23 mouse cellular contexts compared by ENCODE assay signal in genomic region chr1:40413039-40413438, GRCm38 (mm10). TPM values are rescaled to one million over a fixed set of nuclear protein-coding genes. Genes with fewer than 3 reads are reported as not detected.
"Had no signal": no experiment of that assay in that cellular context is flagged by ENCODE, and none has a peak within 500 bp of the region (broad histone marks: within the 10 kb centered on the region; RNA-seq: fewer than 3 reads in every experiment).

No protein-coding gene starts in this region.

- H3K4me3 ChIP-seq: liver, embryonic 15.5 days; lung, embryonic 15.5 days; midbrain, embryonic 10.5 days; midbrain, embryonic 12.5 days; myocyte; neural tube, embryonic 13.5 days; neural tube, embryonic 15.5 days had no signal

- H3K27ac ChIP-seq: liver, embryonic 15.5 days; lung, embryonic 15.5 days; macrophage; midbrain, embryonic 10.5 days; midbrain, embryonic 12.5 days; neural tube, embryonic 13.5 days; neural tube, embryonic 15.5 days had no signal

- H3K36me3 ChIP-seq: liver, embryonic 15.5 days; lung, embryonic 15.5 days; midbrain, embryonic 10.5 days; midbrain, embryonic 12.5 days; neural tube, embryonic 13.5 days; neural tube, embryonic 15.5 days had no signal

- H3K27me3 ChIP-seq: liver, embryonic 15.5 days; lung, embryonic 15.5 days; midbrain, embryonic 12.5 days; neural tube, embryonic 13.5 days; neural tube, embryonic 15.5 days had no signal

- H3K9me3 ChIP-seq: liver, embryonic 15.5 days; lung, embryonic 15.5 days; midbrain, embryonic 10.5 days; midbrain, embryonic 12.5 days; neural tube, embryonic 13.5 days had no signal

- H3K4me1 ChIP-seq: lung, embryonic 15.5 days; midbrain, embryonic 10.5 days; midbrain, embryonic 12.5 days; neural tube, embryonic 13.5 days; neural tube, embryonic 15.5 days had no signal

- DNase-seq: liver, postnatal 0 days; lung, adult 2 months; lung, postnatal 14 days; lung, postnatal 36 days; midbrain, embryonic 14.5 days; retina, postnatal 1 day; right cerebral cortex, adult 18-20 months; right cerebral cortex, postnatal 14 days; spleen, adult 18-20 months; thymus, adult 2 months; thymus, postnatal 25 days; thymus, postnatal 4 days had no signal

- H3K4me2 ChIP-seq: liver, embryonic 15.5 days; lung, embryonic 15.5 days; midbrain, embryonic 12.5 days; neural tube, embryonic 13.5 days; neural tube, embryonic 15.5 days had no signal

- H3K9ac ChIP-seq: liver, embryonic 15.5 days; liver, postnatal 0 days; lung, embryonic 15.5 days; midbrain, embryonic 12.5 days; neural tube, embryonic 13.5 days; neural tube, embryonic 15.5 days had no signal

- ATAC-seq: liver, postnatal 0 days; lung, postnatal 0 days; midbrain, embryonic 16.5 days had no signal

RNA-seq across cellular contexts. Expression of gene Il1rl1, which starts 16.3 kb away (rescaled TPM):
- polyA plus RNA-seq: midbrain, embryonic 10.5 days; midbrain, embryonic 12.5 days; neural tube, embryonic 13.5 days had no signal

RNA-seq across cellular contexts. Expression of gene Il18r1, which starts 52.3 kb away (rescaled TPM):
- polyA plus RNA-seq: midbrain, embryonic 10.5 days; midbrain, embryonic 12.5 days; midbrain, embryonic 14.5 days; midbrain, embryonic 16.5 days; myocyte; neural tube, embryonic 11.5 days; neural tube, embryonic 13.5 days; neural tube, embryonic 15.5 days had no signal
